ENCODE assay signal across 25 mouse cellular contexts in the genomic region with DNA sequence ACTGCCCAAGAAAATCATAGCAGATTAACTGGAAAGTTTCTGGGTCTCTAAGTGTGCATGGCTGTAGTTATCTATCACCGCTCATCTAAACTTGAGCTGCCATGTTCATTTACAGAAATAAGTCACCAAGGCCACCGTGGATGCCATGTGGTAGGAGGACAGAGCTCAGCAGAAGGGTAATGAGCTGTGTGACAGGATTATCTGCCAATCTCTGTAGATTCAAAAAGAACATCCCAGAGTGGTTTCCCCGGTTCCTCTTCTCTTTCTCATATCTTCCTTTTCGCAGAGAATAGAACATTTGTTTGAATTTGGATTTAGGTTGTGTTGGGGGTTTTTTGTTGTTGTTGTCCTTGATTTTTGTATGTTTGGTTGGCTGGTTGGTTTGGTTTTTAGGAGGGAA.
"Had no signal": no experiment of that assay in that cellular context is flagged by ENCODE, and none has a peak within 500 bp of the region (broad histone marks: within the 10 kb centered on the region; RNA-seq: fewer than 3 reads in every experiment).

No protein-coding gene starts in this region.

- H3K9me3 ChIP-seq: heart, embryonic 10.5 days; heart, embryonic 12.5 days; hindbrain, embryonic 13.5 days; hindbrain, embryonic 15.5 days; intestine, embryonic 15.5 days; kidney, embryonic 15.5 days; limb, embryonic 13.5 days; limb, embryonic 15.5 days; liver, embryonic 12.5 days had no signal

- H3K4me1 ChIP-seq: liver, embryonic 12.5 days had no signal

- H3K9ac ChIP-seq: heart, embryonic 12.5 days; hindbrain, embryonic 13.5 days; hindbrain, embryonic 15.5 days; intestine, embryonic 15.5 days; kidney, embryonic 15.5 days; limb, embryonic 13.5 days; limb, embryonic 15.5 days; liver, embryonic 12.5 days; liver, embryonic 14.5 days had no signal

- H3K27me3 ChIP-seq: heart, embryonic 12.5 days; hindbrain, embryonic 13.5 days; hindbrain, embryonic 15.5 days; intestine, embryonic 15.5 days; kidney, embryonic 15.5 days; limb, embryonic 13.5 days; limb, embryonic 15.5 days; liver, embryonic 12.5 days had no signal

- H3K27ac ChIP-seq: gastrocnemius, adult 2 months; heart, embryonic 10.5 days; hindbrain, embryonic 15.5 days; intestine, embryonic 15.5 days; kidney, embryonic 15.5 days; kidney, postnatal 0 days; limb, embryonic 13.5 days; limb, embryonic 15.5 days; liver, embryonic 12.5 days; liver, embryonic 14.5 days had no signal

- H3K4me2 ChIP-seq: heart, embryonic 12.5 days; hindbrain, embryonic 13.5 days; hindbrain, embryonic 15.5 days; intestine, embryonic 15.5 days; kidney, embryonic 15.5 days; limb, embryonic 13.5 days; limb, embryonic 15.5 days; liver, embryonic 12.5 days had no signal

- ATAC-seq: inflammation-experienced regulatory T-cells, adult 6 months; intestine, embryonic 15.5 days; liver, embryonic 12.5 days had no signal

- DNase-seq: gastrocnemius, adult 2 months; gastrocnemius, postnatal 10 days; gastrocnemius, postnatal 25 days; heart, adult 18-20 months; heart, postnatal 10 days; heart, postnatal 4 days; kidney, adult 11 months; kidney, adult 2 months; kidney, adult 9 months; kidney, postnatal 14 days; kidney, postnatal 36 days; layer of hippocampus, adult 9-11 months; layer of hippocampus, postnatal 36 days had no signal

- H3K36me3 ChIP-seq: heart, embryonic 10.5 days; hindbrain, embryonic 15.5 days; intestine, embryonic 15.5 days; kidney, embryonic 15.5 days; limb, embryonic 13.5 days; liver, embryonic 12.5 days had no signal

- H3K4me3 ChIP-seq: gastrocnemius, adult 2 months; heart, embryonic 10.5 days; heart, embryonic 12.5 days; hindbrain, embryonic 13.5 days; hindbrain, embryonic 15.5 days; intestine, embryonic 15.5 days; kidney, embryonic 15.5 days; limb, embryonic 13.5 days; limb, embryonic 15.5 days; liver, embryonic 12.5 days had no signal
